Mouse (Mus musculus): ENCODE measurements at regions not wholly inside any gene's neighbourhood (a gene's known extent, or its start where the extent isn't known, plus 50 kb on each side); places are given as distances from the start of the nearest gene placed in this dataset.

- no peaks in the 10 kb centered on the region for H3K36me3 ChIP-seq
- ATAC-seq (ENCODE audit: insufficient number of reproducible peaks, insufficient read depth, low FRiP score, low TSS enrichment, low read depth): no peak
- H3K9me3 ChIP-seq: no peaks in the 10 kb centered on the region
- no peak overlapping the region for H3K27ac ChIP-seq
- peaks cover 15% of the 10 kb centered on the region for H3K4me1 ChIP-seq
- H3K4me2 ChIP-seq: no peak overlapping the region
- no peak overlapping the region for H3K9ac ChIP-seq
- no peak overlapping the region for H3K4me3 ChIP-seq
- WGBS: 65% methylated on average over 12 of the region's 12 CpGs
- H3K27me3 ChIP-seq: no peaks in the 10 kb centered on the region
Observed at GRCm38 (mm10) chr4:83166867-83167814, 115.0 kb upstream of the Frem1 start.

GRCm38 (mm10) chr4:83146740-83147139 is 94.6 kb upstream of the Frem1 start:
- no peaks in the 10 kb centered on the region for H3K36me3 ChIP-seq

GRCm38 (mm10) chr4:83145738-83146217 is 93.6 kb upstream of the Frem1 start:
- H3K4me2 ChIP-seq: no peak overlapping the region
- H3K27ac ChIP-seq: no peak overlapping the region
- H3K9ac ChIP-seq: no peak overlapping the region
- no peaks in the 10 kb centered on the region for H3K9me3 ChIP-seq
- no peak overlapping the region for H3K4me3 ChIP-seq
- no peaks in the 10 kb centered on the region for H3K27me3 ChIP-seq
- H3K36me3 ChIP-seq: no peaks in the 10 kb centered on the region
- H3K4me1 ChIP-seq: peaks cover 24% of the 10 kb centered on the region
- no peak; the same call in 1 of the 2 replicates for ATAC-seq (ENCODE audit: insufficient number of reproducible peaks, insufficient read depth, low FRiP score, low TSS enrichment, low read depth)
- WGBS: 12% methylated on average over 8 of the region's 8 CpGs

More at GRCm38 (mm10) chr4:83146740-83147139, 94.6 kb upstream of the Frem1 start:
- H3K9me3 ChIP-seq: no peaks in the 10 kb centered on the region
- 94% methylated on average over 3 of the region's 3 CpGs for WGBS
- H3K9ac ChIP-seq: no peak overlapping the region
- no peak overlapping the region for H3K4me2 ChIP-seq
- no peak overlapping the region for H3K4me3 ChIP-seq
- ATAC-seq (ENCODE audit: insufficient number of reproducible peaks, insufficient read depth, low FRiP score, low TSS enrichment, low read depth): no peak
- no peak overlapping the region for H3K27ac ChIP-seq
- no peaks in the 10 kb centered on the region for H3K27me3 ChIP-seq
- H3K4me1 ChIP-seq: peaks cover 24% of the 10 kb centered on the region

DNA sequence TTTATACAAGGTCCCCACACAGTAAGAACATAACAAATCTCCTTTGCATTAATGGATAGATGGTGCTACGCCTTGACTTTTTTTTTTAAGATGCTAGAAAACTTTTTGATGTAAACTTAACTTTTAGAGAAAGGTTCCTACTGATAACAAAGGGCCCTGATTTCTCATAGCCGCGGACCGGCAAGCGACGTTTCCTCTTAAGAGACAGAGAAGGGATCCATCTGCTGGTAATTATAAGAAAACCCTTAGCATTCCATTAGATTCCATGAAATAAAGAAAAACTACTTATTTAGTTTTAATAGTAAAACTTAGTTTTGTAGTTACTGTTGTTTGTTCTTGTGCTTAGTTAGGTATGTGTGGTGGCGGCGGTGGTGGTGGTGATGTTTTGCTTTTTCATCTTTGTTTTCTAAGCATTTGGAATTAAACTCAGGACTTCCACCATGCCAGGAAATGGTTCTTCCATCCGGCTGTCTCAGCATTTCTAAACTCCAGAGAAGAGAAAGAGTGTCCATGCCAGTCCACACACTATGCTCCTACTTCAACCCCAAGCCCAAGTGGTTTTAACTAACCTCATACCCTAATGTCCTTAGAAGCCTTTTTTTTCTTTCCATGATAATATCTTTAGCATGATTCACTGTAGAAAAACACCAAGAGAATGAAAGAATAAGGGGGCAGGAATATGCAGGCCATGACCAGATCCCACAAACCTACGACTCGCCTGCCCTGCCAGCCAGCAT is 92.8 kb upstream of the Frem1 start:
- no peak for ATAC-seq (ENCODE audit: insufficient number of reproducible peaks, insufficient read depth, low FRiP score, low TSS enrichment, low read depth)
- 41% methylated on average over 11 of the region's 11 CpGs for WGBS

GRCm38 (mm10) chr4:83141736-83142135 is 89.6 kb upstream of the Frem1 start:
- no peak overlapping the region for H3K4me3 ChIP-seq
- 48% methylated on average over 5 of the region's 5 CpGs for WGBS
- no peaks in the 10 kb centered on the region for H3K36me3 ChIP-seq
- no peaks in the 10 kb centered on the region for H3K27me3 ChIP-seq
- H3K9me3 ChIP-seq: no peaks in the 10 kb centered on the region
- no peak overlapping the region for H3K9ac ChIP-seq
- H3K27ac ChIP-seq: no peak overlapping the region
- H3K4me2 ChIP-seq: no peak overlapping the region
- peaks cover 24% of the 10 kb centered on the region for H3K4me1 ChIP-seq
- no peak for ATAC-seq (ENCODE audit: insufficient number of reproducible peaks, insufficient read depth, low FRiP score, low TSS enrichment, low read depth)

More for the DNA sequence above, 92.8 kb upstream of the Frem1 start:
- Histone ChIP-seq H3K27ac (peak overlapping the region; percentile 29; the same call in 1 of the 2 replicates), H3K27me3 (no peaks in the 10 kb centered on the region), H3K36me3 (no peaks in the 10 kb centered on the region), H3K4me1 (peaks cover 24% of the 10 kb centered on the region), H3K4me2 (no peak overlapping the region), H3K9ac (no peak overlapping the region), H3K9me3 (no peaks in the 10 kb centered on the region), H3K4me3 (no peak overlapping the region)

- Histone ChIP-seq H3K9me3 (no peaks in the 10 kb centered on the region), H3K36me3 (no peaks in the 10 kb centered on the region), H3K4me3 (no peak overlapping the region), H3K4me2 (peak overlapping the region; percentile 36), H3K9ac (no peak overlapping the region), H3K4me1 (peaks cover 12% of the 10 kb centered on the region), H3K27me3 (no peaks in the 10 kb centered on the region), H3K27ac (peak overlapping the region; percentile 72)
- 33% methylated on average over 8 of the region's 8 CpGs for WGBS
- no peak for ATAC-seq (ENCODE audit: insufficient number of reproducible peaks, insufficient read depth, low FRiP score, low TSS enrichment, low read depth)
Observed at GRCm38 (mm10) chr4:83122668-83123005, 70.5 kb upstream of the Frem1 start.

DNA sequence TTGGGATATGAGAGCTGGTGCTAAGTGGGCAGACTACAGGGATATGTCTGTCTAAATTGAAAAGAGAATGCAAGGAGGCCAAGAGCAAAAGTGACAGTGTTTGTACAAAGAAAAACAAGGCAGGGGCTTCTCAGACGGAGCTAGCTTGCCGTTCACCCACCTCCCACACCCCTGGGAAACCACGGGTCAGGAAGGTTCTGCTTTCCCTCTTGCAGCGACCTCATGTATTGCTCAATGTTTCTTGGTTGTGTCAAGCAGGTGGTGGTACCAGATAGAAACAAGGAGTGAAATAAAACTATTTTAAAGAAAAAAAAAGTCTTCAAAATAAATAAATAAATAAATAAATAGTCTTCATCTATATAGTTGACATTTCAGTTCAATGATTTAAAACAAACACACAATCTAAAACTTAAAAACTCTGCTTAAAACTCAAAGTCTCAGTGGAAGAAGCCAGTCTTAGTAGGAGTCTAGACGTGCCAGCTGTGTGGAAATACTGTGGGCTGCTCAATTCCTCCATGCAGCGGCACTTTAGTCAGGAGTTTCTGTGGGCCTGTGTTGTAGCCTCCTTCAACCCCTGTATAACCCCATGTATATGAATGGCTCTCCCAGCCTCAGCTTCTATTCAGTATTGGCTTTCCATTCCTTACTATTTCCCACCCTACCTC is 70.0 kb upstream of the Frem1 start:
- Histone ChIP-seq H3K27me3 (no peaks in the 10 kb centered on the region), H3K9ac (no peak overlapping the region), H3K27ac (peak overlapping the region; percentile 72), H3K36me3 (no peaks in the 10 kb centered on the region), H3K9me3 (no peaks in the 10 kb centered on the region), H3K4me3 (no peak overlapping the region), H3K4me1 (peaks cover 12% of the 10 kb centered on the region), H3K4me2 (peak overlapping the region; percentile 36)
- ATAC-seq (ENCODE audit: insufficient number of reproducible peaks, insufficient read depth, low FRiP score, low TSS enrichment, low read depth): no peak
- WGBS: 59% methylated on average over 6 of the region's 6 CpGs

- H3K27ac ChIP-seq: peak overlapping the region; percentile 84
- 50% methylated on average over 3 of the region's 3 CpGs for WGBS
Observed at GRCm38 (mm10) chr4:83108659-83108967, 56.5 kb upstream of the Frem1 start.

DNA sequence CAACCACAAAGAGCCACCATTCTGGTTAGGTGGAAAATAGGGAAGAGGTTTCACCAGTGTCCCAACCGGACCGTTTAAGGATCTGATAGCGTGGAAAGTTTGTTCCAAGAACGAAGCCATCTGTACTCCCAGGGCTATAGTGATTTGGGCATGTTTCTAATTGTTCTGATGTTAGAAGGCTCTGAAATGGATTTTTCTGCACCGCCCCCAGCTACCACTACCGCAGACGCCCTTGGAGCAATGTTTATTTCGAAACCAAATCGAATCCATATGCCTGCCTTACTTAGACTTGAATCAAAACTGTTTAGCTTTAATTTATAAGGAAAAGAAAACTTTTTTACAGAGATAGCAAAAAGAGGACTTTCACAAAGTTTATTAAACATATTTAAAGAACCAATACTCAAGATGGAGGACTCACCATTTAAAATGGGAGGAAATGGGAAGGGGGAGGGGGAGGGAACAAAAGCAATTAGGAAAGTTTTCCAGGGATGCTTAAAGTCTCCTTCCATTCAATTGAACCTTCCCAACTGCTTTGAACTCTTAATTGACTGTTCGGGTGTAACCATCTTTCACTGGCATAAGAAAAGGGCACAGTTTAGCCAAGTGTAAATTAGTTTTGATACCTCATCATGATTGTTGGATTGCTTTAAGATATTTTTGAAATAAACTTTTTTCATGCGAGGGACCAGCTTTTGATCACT is 56.0 kb upstream of the Frem1 start:
- peak overlapping the region; percentile 5; the same call in 1 of the 2 replicates for H3K4me2 ChIP-seq
- peak; percentile 56; the same call in 1 of the 2 replicates for ATAC-seq (ENCODE audit: insufficient number of reproducible peaks, insufficient read depth, low FRiP score, low TSS enrichment, low read depth)
- H3K4me3 ChIP-seq: no peak overlapping the region

More at GRCm38 (mm10) chr4:83108659-83108967, 56.5 kb upstream of the Frem1 start:
- Histone ChIP-seq H3K9ac (no peak overlapping the region), H3K4me1 (peaks cover 16% of the 10 kb centered on the region), H3K4me3 (no peak overlapping the region), H3K36me3 (no peaks in the 10 kb centered on the region), H3K4me2 (peak overlapping the region; percentile 5; the same call in 1 of the 2 replicates), H3K9me3 (no peaks in the 10 kb centered on the region), H3K27me3 (no peaks in the 10 kb centered on the region)
- no peak for ATAC-seq (ENCODE audit: insufficient number of reproducible peaks, insufficient read depth, low FRiP score, low TSS enrichment, low read depth)

DNA sequence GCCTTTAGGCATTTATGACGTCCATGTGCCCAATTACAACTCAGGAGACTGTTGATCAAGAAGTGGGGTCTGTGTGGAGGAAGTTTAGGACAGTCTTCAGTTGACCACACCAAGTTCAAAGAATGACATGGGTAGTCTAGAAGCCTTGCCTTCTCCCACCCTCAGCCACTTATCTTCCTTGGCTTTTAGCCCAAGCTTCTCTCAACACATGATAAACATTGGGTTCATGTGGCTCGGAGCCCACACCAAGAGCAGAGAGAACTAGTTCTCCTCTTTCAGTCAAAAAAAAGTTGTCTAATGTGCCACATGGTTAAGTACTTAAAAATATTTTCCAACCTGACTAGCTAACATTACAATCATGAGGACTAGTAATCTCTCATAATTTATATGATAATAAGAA is 55.0 kb upstream of the Frem1 start:
- H3K9ac ChIP-seq: no peak overlapping the region
- peaks cover 19% of the 10 kb centered on the region for H3K4me1 ChIP-seq
- H3K4me3 ChIP-seq: no peak overlapping the region
- no peak for ATAC-seq (ENCODE audit: insufficient number of reproducible peaks, insufficient read depth, low FRiP score, low TSS enrichment, low read depth)
- WGBS: 62% methylated on average over 2 of the region's 2 CpGs
- no peak overlapping the region for H3K27ac ChIP-seq
- no peaks in the 10 kb centered on the region for H3K36me3 ChIP-seq
- H3K27me3 ChIP-seq: no peaks in the 10 kb centered on the region
- no peak overlapping the region for H3K4me2 ChIP-seq
- H3K9me3 ChIP-seq: no peaks in the 10 kb centered on the region

More for the DNA sequence above, 56.0 kb upstream of the Frem1 start:
- 23% methylated on average over 11 of the region's 11 CpGs for WGBS
- H3K9me3 ChIP-seq: no peaks in the 10 kb centered on the region
- no peaks in the 10 kb centered on the region for H3K27me3 ChIP-seq
- H3K36me3 ChIP-seq: no peaks in the 10 kb centered on the region
- H3K4me1 ChIP-seq: peaks cover 16% of the 10 kb centered on the region
- H3K9ac ChIP-seq: no peak overlapping the region
- H3K27ac ChIP-seq: peak overlapping the region; percentile 84
